In genomic region chr4:34703029-34703428, GRCm38 (mm10) we compare ENCODE assay signal across 1 mouse cellular context.
TF ChIP-seq lines count a peak whose summit lies in the region.

No protein-coding gene starts in this region.

TF ChIP-seq in MEL, 35 proteins besides CTCF, POLR2A, EP300 and RAD21:
- TF ChIP-seq RCOR1 (IDR thresholded peaks at IDR 0.05; ENCODE audit: low read depth, low read length), result no peak
- 0 out of 2 replicates have a peak, but pooled peaks have one; percentile 8 for TF ChIP-seq SMC3 (IDR thresholded peaks at IDR 0.05; ENCODE audit: low read depth, low read length)
